Mouse (Mus musculus) left cerebral cortex, postnatal 36 days (tissue): ENCODE data around the gene Olfr1302. TPM values are rescaled to one million over a fixed set of nuclear protein-coding genes. Genes with fewer than 3 reads are reported as not detected.

Experiments
- DNase-seq, 2 experiments: peaks; one replicate each; pipeline ENCODE4 v3.0.0; 2021 to 2022; ENCODE audit warnings: low spot score in 2 of 2, mixed read lengths in 1 of 2
- intact Hi-C: fragments of 180-260 bp; cut with DNase I; formaldehyde crosslinking; loops from one replicate; pipeline ENCODE4 v1.15.1; 2025
- total RNA-seq, 2 experiments: library from RNA; stranded (reverse); gene quantifications; 2 replicates each; pipeline ENCODE4 v1.2.3; 2021

Gene Olfr1302
- total RNA-seq: not detected

DNA sequence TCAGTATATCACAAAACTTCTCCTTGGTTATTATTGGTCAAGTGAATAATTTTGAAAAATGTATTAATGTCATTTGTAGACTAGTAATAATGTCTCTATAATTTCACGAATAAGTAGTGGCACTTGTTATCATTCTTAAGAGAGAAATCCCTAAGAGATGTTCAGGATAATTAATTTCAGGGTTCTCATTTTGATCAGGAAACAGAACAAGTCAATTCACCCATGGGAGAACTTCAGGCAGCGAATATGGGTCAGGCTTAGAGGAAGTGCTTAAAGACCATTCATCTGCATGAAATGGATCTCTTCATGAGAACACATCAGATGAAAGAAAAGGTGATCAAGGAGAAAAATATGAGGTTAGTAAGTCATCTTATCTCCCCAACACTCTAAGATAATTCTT lies at the start of gene Olfr1302:
Olfr1302 (plus strand) TSS at position 301 of the 400 bp plus-strand sequence.
- intact Hi-C loops: no loop called here
- no peak for DNase-seq

DNA sequence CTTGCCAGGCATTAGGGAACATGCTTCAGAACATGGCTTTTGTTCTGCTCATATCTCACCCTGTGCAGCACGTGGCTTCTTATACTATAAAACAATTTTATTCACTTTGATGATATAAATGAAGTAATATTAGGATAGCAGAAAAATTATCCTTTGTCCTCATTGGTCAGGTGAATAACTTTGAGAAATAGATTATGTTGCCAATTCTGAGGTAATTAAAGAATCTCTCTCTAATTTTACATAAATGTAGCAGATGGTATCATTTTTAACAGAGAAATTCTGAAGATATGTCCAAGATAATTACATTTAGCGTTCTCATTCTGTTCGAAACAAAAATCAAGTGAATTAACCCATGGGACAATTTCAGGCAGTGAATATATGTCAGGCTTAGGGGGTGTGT lies 26.5 kb upstream of the Olfr1302 start, which contains the start of gene Olfr1301:
Olfr1301 (plus strand) TSS at position 301 of the 400 bp plus-strand sequence.
- intact Hi-C loops: no loop called here
- no peak for DNase-seq

DNA sequence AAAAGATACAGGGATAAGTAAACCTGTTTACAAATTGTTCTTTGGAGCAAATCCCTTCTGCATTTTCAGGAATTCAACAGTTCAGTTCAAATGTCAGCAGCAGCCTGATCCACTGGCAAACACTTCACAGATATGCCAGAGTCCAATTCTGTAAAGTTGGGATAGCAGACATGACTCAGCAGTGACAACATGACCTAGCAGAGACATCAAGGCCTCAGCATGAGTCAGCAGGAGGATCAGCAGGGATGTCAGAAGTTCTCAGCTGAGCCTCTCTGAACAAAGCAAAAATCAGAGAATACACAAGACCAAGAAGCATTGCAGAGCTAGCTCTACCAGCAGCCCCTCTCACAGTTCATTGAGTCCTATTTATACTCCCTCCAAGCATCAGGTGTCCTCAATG lies 35.7 kb downstream of the Olfr1302 start:
- intact Hi-C loops: no loop called here
- DNase-seq: no peak

DNA sequence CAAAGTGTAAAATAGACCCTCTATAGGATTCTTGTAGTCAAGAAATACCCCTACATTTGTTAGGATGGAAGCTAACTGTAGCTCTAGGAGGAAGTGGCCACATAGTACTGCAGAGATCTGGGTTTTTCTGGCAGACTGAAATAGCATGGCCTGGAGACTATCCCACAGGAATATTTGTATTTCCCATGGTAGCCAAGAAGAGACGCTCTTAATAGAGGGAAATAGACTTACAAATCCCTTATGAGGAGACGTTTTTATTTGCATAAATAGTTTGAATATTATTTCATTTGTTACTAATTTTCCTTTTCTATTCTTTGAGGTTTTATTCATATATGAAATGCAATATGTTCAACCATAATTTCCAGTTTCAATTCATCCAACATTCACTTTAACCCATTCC lies 43.0 kb downstream of the Olfr1302 start, which contains the start of gene Olfr1303:
Olfr1303 (minus strand) TSS at position 101 of the 400 bp plus-strand sequence.
- no peak for DNase-seq
- intact Hi-C loops: no loop called here

Other genes starting within 250 kb of the Olfr1302 start
- not detected for gene Olfr1294, start 237.1 kb upstream of the Olfr1302 start, total RNA-seq
- gene Olfr1295, start 207.7 kb upstream of the Olfr1302 start, total RNA-seq: not detected
- not detected for gene Olfr1297, start 150.9 kb upstream of the Olfr1302 start, total RNA-seq
- gene Olfr1298, start 128.2 kb upstream of the Olfr1302 start, total RNA-seq: not detected
- not detected for gene Olfr1299, start 116.0 kb upstream of the Olfr1302 start, total RNA-seq
- not detected for gene Olfr1301, start 26.4 kb upstream of the Olfr1302 start, total RNA-seq
- not detected for gene Olfr1303, start 42.9 kb downstream of the Olfr1302 start, total RNA-seq
- gene Olfr1305, start 99.7 kb downstream of the Olfr1302 start, total RNA-seq: not detected
- gene Olfr1306, start 138.8 kb downstream of the Olfr1302 start, total RNA-seq: not detected
- gene Olfr1307, start 172.0 kb downstream of the Olfr1302 start, total RNA-seq: under 1 TPM in 1 of 2 experiments, not detected in 1; 0.09 TPM
- gene Olfr1308, start 187.5 kb downstream of the Olfr1302 start, total RNA-seq: not detected
- gene Olfr1309, start 212.9 kb downstream of the Olfr1302 start, total RNA-seq: not detected
- gene Olfr1310, start 235.3 kb downstream of the Olfr1302 start, total RNA-seq: not detected
- not detected for gene Olfr1311, start 247.0 kb downstream of the Olfr1302 start, total RNA-seq